Mouse (Mus musculus) left cerebral cortex, adult 2 months (tissue): ENCODE results near the gene Pxn. TPM values are rescaled to one million over a fixed set of nuclear protein-coding genes. Genes with fewer than 3 reads are reported as not detected.

Source experiments
- DNase-seq, 2 experiments: peaks; one replicate each; pipeline ENCODE4 v3.0.0; 2021 to 2022; ENCODE audit warnings: low spot score in 2 of 2, mixed read lengths in 1 of 2; ENCODE audit errors: extremely low spot score in 1 of 2
- H3K27ac ChIP-seq: fragments of 200-600 bp; 2 replicates; pipeline ENCODE4 v1.8.1; 2022
- H3K4me3 ChIP-seq: fragments of 200-600 bp; 2 replicates; pipeline ENCODE4 v1.8.1; 2022
- CTCF ChIP-seq: fragments of 200-600 bp; IDR thresholded peaks from 2 replicates; pipeline ENCODE4 v1.8.1; 2022; ENCODE audit warnings: antibody characterized with exemption, mild to moderate bottlenecking, moderate library complexity
- intact Hi-C: fragments of 180-260 bp; cut with DNase I; formaldehyde crosslinking; loops from one replicate; pipeline ENCODE4 v1.15.1; 2025
- long read RNA-seq, 2 experiments: library from polyadenylated mRNA; stranded (forward); transcript quantifications; one replicate each; pipeline ENCODE4 v2.0.0; 2021; ENCODE audit warnings: borderline mapping rate in 2 of 2
- total RNA-seq, 2 experiments: library from RNA; stranded (reverse); gene quantifications; 2 replicates each; pipeline ENCODE4 v1.2.3; 2021

Gene Pxn
- 10 to 100 TPM; 22.8 to 25.7 TPM for total RNA-seq
- long read RNA-seq, experiment 1, transcript Pxn-201 (11 exons, 3,706 nt) = major isoform, 22 of 44 reads
- long read RNA-seq, experiment 1, partial matches to known transcripts = 5 of 44 reads
- long read RNA-seq, experiment 1, other reads (novel, unspliced or antisense) = 14 of 44 reads
- long read RNA-seq, experiment 2, transcript Pxn-201 (11 exons, 3,706 nt) = major isoform, 11 of 39 reads
- long read RNA-seq, experiment 2, partial matches to known transcripts = 7 of 39 reads
- long read RNA-seq, experiment 2, other reads (novel, unspliced or antisense) = 17 of 39 reads

DNA sequence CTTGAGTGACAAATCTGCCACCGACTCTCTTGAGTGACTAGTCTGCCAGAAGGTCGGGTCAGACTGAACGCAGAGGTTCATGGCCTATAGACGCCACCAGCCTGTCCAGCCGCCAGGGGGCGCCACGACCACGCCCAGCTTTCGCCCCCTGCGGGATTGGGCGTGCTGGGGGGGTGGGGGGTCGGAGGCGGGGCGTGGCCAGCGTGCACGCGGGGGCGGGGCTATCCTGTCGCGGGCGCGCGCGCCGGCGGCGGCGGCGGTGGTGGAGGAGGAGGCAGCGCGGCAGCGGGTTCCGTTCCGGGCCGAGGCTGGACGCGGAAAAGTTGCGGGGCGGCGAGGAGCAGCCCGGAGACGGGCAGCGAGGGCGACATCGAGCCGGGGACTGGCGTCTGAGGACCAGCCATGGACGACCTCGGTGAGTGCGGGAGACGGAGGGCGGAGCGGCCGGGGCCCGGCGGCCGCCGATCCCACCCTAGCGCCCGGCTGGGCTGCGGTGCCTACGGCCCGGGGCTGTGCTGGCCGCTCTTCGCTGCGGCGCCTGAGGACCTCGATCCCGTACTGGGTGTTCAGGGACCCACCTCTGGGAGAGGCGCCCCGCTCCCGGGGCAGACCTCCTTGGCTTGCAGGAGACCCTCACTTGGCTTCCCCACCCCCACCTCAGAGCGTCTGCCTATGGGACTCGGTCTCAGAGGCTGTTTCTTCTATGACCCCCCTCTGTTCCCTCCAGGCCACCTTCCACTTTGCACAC, at the start of gene Pxn:
Gene Pxn, plus strand, starts transcription at position 223 of the 748 bp plus-strand sequence.
- H3K4me3 ChIP-seq = peak within 1 kb of the TSS; percentile 100
- DNase-seq = peak; percentile 88 to 91
- peak; percentile 88 for TF ChIP-seq CTCF
- H3K27ac ChIP-seq = peak within 1 kb of the TSS; percentile 89
- intact Hi-C loops = loop anchor here (1.0 to 5.0 kb wide), 2 partner anchors 32 to 51 kb away; partner anchors contain the start of gene Rplp0

DNA sequence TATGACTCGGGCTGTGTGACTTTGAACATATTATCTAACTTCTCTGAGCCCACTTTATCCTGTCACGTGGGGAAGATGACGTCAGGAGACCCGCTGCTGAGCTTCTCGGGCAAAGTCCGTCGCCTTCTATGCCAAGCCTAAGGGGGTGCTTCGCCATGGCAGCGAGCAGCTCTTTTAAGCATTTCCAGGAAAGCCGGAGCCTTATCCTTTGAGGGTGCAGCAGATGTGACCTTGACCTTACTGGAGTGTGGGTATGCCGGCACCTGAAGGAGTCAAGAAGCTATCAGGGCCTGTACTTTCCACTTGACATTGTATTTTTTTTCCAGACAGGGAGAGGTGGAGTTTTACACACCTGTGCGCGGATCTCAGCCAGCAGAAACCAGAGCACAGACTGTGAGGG, 47.6 kb upstream of the Pxn start:
- no peak for DNase-seq
- intact Hi-C loops = no loop called here
- Histone ChIP-seq H3K27ac (no peak overlapping the region), H3K4me3 (no peak overlapping the region)
- no peak for TF ChIP-seq CTCF

DNA sequence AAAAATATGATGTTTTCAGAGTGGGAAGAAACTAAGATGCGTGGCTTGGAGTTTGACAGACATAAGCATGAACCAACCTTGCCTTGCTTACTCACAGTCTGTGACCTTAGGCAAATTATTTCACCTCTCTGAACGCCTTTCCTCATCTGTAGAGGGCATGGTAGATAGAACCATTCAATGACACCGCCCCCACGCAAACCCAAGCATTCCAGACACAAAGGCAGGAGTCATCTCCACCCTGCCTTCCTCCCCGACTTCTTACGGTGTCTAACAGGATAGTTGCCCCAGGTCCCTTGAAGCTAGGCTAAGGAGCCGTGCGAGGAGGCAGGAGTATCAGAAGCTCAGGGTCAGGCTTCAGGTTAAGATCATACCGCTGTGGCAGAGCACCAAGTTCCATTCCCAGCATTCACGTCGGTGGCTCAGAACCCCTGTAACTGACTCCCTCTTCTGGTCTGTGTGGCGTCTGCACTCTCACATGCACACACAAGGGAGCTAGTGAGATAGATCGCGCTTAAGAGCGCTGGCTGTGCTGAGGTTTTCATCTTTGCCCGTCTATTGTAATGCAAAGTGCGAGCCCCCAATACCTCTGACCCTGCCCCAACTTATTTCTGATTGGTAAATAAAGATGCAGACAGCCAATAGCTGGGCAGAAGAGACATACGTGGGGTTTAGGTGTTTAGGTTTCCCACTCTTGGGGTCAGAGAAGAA, 41.9 kb upstream of the Pxn start:
- intact Hi-C loops = no loop called here
- no peak for TF ChIP-seq CTCF
- no peak overlapping the region for H3K27ac ChIP-seq
- H3K4me3 ChIP-seq = no peak overlapping the region
- no peak for DNase-seq

GRCm38 (mm10) chr5:115465642-115466420, 40.6 kb upstream of the Pxn start, which contains the start of gene Pla2g1b:
Gene Pla2g1b (plus strand): TSS chr5:115466262.
- no peak within 1 kb of the TSS for H3K4me3 ChIP-seq
- peak; percentile 44 for TF ChIP-seq CTCF
- DNase-seq = no peak
- H3K27ac ChIP-seq = no peak within 1 kb of the TSS
- intact Hi-C loops = no loop called here

DNA sequence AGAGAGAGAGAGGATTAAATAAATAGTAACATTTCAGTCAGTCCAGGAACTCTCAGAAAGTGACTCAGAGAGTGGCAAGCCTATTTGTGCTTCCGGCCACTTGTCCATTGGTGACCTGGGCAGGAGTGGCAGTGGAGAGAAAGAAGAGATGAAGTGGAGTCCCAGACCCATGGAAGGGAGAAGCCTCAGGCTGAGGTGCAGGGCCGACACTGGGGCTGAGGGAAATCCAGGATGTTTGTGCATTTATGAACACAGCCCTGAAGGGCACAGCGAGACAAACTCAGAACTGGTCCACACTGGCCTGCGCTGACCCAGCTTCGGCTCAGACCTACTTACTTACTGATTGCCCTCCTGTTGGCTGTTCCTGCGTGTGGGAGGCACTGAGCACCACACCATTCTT, 36.7 kb upstream of the Pxn start:
- no peak for DNase-seq
- Histone ChIP-seq H3K4me3 (no peak overlapping the region), H3K27ac (no peak overlapping the region)
- TF ChIP-seq CTCF = no peak
- intact Hi-C loops = no loop called here

DNA sequence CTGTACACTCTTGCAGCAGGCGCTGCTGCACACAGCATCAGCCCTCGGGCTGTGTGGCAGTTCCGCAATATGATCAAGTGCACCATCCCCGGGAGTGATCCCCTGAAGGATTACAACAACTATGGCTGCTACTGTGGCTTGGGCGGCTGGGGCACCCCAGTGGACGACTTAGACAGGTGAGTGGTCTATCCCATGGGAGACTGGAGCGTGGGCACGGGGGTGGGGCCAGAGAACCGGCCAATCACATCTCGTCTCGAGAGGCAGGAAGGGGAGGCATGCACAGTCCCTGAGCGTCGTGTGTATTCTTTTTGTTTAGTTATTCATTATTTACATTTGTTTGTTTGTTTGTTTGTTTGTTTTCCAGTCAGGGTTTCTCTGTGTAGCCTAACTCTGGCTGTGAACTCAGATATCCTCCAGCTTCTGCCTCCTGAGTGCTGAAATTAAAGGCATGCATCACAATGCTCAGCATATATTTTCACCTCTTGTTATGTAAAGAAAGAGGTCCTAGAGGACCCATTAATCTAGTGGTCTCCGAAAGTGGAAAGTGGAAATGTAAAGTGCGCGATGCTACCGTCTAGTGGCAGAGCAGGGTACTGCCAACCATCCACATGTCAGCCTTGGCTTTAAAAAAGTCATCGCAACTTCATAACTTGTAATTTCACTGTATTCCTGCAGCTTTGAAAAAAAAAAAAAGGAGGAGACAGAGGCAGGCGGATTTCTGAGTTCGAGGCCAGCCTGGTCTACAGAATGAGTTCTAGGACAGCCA, 35.5 kb upstream of the Pxn start:
- intact Hi-C loops = no loop called here
- DNase-seq = peak in 1 of 2 experiments; percentile 53
- peak; percentile 91 for TF ChIP-seq CTCF
- no peak overlapping the region for H3K4me3 ChIP-seq
- no peak overlapping the region for H3K27ac ChIP-seq

- intact Hi-C loops = no loop called here
- TF ChIP-seq CTCF = no peak; the same call in none of the 2 replicates
- Histone ChIP-seq H3K27ac (no peak overlapping the region), H3K4me3 (no peak overlapping the region)
- no peak for DNase-seq
These were observed 33.3 kb upstream of the Pxn start for GRCm38 (mm10) chr5:115473191-115473590.

DNA sequence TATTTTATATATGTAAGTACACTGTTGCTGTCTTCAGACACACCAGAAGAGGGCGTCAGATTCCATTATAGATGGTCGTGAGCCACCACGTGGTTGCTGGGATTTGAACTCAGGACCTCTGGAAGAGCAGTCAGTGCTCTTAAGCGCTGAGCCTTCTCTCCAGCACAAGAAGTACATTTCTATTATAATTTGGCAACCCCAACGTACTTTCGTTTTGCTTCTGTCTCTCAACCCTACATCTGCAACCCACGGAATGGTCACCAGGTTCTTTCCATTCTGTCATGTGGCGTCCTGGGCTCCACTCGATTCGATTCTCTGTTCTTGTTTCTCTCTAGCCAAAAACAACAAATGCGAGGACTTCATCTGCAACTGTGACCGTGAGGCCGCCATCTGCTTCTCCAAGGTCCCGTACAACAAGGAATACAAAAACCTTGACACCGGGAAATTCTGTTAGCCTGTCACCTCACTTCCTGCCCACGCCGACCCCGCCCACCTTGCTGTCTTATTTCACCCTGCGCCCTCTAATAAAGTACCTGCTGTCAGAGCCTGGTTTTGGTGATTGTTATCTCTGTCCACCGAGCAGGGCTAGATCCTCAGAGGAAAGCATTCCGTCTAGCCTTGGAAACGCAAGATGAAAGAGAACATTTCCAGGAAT, 32.2 kb upstream of the Pxn start:
- Histone ChIP-seq H3K4me3 (no peak overlapping the region), H3K27ac (no peak overlapping the region)
- no peak for DNase-seq
- intact Hi-C loops = no loop called here
- no peak; the same call in 1 of the 2 replicates for TF ChIP-seq CTCF

GRCm38 (mm10) chr5:115475337-115476106, 31.0 kb upstream of the Pxn start:
- intact Hi-C loops = no loop called here
- H3K4me3 ChIP-seq = peak overlapping the region; percentile 28
- TF ChIP-seq CTCF = no peak
- peak overlapping the region; percentile 48; the same call in 1 of the 2 replicates for H3K27ac ChIP-seq
- peak in 1 of 2 experiments; percentile 38 for DNase-seq
